Mouse (Mus musculus): ENCODE data around the gene Pcyox1. TPM values are rescaled to one million over a fixed set of nuclear protein-coding genes. Genes with fewer than 3 reads are reported as not detected.
"Not testable (repeated sequence)": the region's sequence is repeated elsewhere in the genome, so short reads cannot be mapped to it uniquely, and the experiment has no call there.

Pcyox1 gene
- total RNA-seq, 1 experiment from 2014 or later: 254 TPM

DNA sequence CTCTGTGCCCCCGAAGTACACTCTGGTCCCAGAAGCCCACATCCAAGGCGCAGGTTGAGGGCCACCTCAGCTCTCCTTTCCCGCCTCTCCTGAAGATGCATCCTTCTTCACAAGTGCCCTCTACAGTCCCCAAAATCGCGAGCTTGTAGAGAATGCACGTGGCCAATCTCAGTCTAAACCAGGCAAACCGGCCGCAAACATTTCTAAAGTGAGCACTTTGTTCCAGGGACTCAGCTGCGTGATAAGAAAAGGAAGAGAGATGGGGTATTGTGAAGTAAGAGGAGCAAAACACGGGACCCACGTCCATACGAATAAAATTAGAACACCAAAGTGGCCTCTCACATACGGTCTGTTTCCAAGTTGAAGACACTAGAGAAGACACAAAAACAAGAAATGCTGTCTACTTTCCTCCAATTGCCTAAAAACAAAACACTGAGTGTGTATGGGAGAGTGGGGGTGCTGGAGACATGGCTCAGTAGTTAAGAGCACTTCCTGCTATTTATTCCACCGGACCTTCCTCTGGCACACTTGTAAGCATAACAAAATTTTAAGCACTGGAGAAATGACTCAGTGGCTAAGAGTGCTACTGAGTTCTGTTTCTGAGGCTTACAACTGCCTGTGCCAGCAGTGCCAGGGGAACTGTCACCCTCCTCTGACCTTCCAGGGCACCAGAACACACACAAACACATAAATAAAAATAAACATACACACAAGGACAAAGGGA, 465 bp upstream of the Pcyox1 start:
- DNase-seq: no peak

DNA sequence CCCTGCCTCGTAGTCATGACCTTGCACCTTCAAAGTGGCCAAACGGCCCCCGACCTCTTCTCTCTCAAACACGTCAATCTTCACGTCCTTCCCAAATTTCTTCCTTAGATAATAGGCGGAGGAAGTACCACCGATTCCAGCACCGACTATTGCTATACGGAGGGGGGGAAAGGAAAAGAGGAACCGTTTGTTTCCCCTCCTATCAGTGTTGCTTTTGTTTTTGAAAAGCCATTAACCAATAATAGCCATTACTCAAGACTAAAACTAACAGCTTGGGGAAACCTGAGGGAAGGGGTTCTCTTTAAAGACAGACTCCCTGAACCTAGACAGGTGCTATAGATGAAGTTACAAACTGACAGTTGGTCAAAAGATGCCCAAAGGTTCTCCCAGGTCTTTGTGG, 985 bp downstream of the Pcyox1 start:
- DNase-seq: no peak

DNA sequence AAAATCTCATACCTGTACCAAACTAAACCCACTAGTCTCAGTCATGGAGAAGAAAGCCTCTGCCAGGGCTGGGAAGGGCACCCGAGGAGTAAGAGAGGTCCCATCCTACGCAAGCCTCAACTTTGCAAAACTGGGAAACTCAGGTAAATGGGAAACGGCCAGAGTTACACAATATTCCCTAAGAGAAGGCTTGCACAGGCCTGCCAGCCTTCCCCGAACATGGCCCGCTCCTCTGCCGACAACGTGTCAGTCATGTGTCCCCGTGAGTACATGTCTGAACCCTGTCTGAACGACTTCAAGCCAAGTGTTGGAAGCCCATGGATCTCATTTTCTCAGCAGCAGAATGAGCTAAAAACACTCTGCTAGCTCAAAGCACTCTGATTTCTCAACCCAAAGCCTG, 1.9 kb downstream of the Pcyox1 start:
- no peak for DNase-seq

DNA sequence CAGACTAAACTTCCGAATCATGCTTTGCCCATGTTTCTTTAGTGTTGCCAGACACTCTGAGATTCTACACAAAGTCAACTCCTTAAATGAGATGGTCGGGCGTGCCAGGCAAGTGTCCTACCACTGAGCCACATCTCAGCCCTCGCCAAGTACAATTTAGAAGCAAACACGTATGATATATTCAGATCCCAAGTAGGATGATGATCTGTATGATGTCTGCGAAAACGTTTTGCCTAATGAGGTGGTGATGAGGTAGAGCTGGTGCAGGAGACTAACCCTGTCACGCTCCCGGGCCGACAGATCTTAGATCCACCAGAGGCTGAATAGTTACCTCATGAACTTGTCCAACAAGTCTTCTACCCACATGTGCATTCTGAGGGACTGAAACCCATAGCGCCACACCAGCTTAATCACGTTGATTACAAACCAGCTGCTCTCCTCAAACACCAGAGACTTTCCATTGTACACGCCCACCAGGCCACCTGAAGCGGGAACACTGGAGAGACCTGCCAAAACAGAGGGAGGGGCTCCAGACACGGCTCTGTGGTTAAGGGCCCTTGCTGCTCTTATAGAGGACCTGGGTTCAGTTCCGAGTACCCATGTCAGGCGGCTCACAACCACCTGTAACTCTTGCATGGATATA, 2.8 kb downstream of the Pcyox1 start:
- DNase-seq: no peak

DNA sequence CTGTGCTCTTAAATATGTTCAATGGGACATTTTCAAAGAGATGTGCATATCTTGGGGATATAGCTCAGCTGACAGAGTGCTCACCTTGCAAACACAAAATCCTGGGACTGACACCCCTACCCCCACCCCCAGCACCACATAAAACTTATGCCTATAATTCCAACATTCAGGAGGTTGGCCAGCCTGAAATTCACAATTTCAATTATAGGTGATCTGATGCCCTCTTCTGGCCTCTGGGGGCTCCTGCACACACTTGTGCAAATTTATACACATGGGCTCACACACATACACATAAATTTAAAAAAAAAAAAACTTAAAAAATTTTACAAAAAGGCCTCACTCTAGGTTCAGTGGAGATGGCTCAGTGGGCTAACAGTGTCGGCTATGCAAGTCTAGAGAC, 3.8 kb downstream of the Pcyox1 start:
- no peak for DNase-seq

DNA sequence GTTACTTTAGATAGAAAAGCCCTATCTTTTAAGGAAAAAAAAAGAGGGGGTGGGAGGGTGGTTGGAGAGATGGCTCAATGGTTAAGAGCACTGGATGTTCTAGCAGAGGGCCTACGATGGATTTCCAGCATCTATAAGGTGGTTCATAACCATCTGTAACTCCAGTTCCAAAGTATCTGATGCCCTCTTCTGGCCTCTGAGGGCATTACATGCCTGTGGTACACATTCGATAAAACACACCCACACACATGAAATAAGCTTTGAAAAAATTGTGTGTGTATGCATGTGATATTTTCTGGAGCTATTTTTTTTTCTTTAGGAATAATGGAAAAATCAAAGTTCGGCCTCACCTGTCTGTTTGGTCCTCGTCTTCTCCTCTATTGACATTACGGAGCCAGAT, 5.6 kb downstream of the Pcyox1 start:
- no peak for DNase-seq

DNA sequence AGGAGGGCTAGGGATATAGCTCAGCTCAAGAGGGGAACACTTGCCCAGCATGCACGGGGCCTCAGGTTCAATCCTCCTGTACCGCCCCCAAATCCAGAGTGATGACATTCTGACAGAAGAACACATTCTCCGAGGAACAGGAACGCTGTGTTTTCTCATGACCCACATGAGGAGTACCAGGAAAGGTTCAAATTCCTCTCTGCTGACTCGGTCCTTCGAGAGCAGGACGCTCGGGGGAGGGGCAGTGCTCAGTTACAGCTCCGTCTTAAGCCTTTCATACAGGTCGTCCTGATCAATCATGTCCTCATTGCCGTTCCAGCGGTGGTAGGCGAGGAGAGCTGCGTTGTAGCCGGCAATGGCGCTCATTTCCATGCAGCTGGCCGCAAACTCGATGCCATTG, 8.5 kb downstream of the Pcyox1 start:
- DNase-seq: no peak

DNA sequence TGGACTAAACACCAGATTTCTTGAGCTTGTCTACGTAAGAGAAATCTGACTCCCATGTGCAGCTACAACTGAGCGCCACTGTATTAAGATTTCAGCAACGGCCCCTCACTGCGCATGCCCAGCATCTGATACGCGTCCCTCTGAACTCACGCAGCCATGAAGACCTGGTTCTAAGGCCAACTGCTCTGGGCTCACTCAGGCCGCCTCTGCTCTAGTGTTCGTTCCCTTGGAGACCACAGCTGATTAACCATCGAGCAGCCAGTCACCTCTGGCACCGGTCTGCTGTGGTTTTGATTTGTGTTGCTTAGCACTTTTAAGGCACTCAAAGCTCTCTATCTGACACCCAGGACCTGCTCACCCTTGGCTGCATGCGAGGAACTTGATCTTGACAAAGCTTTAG, 9.6 kb downstream of the Pcyox1 start:
- DNase-seq: no peak

DNA sequence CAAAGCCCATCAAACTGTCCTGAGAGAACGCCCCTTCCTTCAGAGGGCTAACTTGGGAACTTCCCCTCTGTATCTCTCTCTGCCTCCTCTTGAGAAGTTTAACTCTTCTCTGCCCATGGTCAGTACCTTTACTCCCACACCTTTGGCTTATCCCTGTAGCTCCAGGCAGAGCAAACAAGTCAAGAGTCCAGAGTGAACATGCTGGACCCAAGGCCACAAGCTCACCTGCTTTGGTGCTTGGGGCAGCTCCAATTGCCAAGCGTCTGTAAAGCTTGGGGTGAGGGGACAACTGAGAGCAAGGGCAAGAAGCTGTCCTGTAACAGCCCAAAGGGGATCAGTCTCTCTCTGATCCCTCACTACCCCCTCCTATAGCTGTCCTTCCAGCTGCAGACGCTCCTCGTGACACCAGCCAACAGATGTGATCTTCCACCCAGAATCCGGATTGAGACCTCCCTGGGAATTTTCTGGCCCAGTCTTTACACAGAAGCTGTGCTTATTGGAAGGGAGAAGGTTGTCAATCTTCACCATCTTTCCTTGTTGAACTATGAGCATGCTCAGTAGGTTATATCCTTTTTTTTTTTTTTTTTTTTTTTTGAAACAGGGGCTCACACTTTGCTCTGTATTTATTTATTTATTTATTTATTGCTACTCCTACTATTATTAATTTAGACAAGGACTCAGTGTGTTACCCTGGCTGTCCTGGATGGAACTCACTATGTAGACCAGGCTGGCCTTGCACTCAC, 11.4 kb downstream of the Pcyox1 start:
- DNase-seq: no peak

DNA sequence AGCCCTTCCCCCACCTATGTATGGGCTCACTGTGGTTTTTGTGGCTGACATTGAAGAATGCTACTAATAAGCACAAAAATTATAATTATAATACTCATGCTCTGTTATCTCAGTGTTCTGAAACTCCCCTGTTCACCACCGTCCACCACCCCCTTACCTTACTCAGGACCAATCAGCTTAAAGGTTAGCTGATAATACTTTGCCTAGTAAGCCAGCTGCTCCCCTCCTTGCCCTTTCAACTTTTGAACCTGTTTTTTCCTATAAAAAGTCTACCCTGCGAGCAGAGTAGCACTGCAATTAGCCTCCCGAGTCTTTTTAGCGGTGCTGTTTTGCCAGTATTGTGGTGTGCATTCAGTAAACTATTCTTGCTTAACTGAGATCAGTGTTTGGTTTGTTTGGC, 12.3 kb downstream of the Pcyox1 start:
- no peak for DNase-seq

DNA sequence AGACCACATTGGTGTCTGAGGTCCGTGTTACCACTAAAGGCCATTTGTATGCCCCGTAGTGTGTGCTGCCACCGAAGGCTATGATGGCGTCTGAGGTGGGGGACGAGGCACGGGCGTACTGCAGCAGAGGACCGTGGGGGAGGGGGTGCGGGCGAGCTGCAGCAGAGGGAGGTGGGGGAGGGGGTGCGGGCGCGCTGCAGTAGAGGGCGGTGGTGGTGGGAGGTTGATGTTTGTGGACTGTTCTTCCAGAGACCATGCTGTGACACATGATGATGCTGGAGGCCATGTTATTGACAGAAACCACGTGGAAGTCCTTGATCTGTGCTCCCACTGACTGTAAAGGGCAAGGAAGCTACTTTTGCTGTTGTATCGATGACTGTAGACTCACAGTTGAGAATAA, 13.6 kb downstream of the Pcyox1 start:
- no peak for DNase-seq

DNA sequence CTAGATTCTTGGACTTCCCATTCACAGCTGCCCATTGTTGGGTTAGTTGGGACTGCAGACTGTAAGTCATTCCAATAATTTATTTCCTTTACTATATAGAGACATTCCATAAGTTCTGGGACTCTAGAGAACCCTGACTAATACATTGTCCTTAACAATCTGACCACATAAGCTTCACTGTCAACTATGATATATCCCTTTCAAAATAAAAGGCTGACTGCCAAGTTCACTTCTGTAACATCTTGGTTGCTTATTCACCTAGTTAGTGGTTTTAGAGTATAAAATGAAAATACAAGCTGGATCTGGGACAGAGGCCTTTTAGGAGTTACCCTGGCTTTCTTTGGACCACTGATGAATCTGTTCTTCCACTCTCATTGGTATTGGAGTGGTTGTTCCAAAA, 14.4 kb downstream of the Pcyox1 start:
- DNase-seq: no peak

DNA sequence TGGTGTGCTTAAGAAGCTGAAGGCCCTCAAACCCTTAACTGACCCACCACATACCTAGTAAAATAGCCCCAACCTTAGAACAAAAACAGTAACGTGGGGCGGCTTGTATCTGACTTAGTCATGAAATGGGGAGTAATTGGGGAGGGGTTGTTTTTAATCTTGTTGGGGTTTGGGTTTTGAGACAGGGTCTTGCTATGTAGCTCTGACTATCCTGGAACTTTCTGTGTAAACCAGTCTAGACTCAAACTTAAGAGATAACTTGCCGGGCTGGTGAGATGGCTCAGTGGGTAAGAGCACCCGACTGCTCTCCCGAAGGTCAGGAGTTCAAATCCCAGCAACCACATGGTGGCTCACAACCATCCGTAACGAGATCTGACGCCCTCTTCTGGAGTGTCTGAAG, 16.8 kb downstream of the Pcyox1 start:
- DNase-seq: not testable (repeated sequence)

DNA sequence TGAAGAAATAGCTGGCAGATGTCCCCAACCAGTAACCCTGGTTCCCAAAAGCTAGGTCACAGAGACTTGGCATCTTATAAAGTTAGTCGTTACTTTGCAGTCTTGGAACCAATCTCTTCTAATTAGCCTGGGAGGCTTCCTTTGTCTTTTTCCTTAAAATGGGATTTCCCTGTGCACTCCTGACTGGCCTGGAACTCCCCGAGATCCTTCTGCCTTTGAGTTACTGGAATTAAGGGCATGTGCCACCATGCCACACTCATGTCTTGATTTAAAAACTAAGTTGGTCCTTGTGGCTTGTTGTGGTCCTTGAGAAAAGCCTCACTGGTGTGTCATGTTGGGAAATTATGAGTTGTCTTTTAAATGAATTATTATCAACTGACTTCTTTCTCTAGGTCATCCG, 18.6 kb downstream of the Pcyox1 start:
- no peak for DNase-seq

DNA sequence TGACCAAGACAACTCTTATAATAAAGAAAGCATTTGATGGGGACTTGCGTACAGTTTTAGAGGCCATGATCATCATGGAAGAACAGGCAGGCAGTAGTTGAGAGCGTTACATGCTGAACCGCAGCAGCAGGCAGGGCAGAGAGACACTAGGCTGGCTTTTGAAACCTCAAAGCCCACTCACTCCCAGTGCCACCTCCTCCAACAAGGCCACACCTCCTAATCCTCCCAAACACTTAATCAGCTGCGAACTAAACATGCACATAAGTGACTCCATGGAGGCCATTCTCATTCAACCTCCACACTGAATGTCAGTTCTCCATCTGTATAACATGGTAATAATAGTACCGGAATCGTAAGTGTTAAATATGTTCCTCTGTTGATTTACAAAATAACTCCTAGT, 23.4 kb downstream of the Pcyox1 start:
- no peak for DNase-seq

DNA sequence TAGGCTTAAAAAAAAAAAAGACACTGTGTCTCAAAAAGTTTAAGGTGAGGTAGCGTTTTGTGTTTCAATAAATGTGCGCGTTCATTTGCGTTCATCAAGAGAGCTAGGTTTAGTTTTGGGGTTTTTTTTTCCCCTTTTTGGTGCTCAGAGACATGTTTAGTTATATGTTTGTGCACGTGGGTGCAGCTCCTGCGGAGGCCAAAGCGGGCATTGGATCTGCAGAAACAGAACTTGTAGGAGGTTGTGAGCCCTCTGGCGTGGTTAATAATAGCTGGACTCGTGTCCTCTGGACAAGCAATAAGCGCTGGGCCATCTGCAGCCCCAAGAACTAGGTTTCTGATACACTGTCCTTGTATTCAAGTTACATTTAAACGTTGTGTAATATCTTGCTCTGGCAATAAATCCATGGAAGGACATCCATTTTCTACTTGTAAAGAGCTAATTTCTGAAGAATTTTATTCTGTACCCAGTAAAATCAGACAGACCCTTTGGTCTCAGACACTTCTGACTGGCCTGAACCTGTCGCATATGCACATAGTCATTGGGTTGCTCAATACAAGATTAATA, 24.9 kb downstream of the Pcyox1 start:
- DNase-seq: no peak

DNA sequence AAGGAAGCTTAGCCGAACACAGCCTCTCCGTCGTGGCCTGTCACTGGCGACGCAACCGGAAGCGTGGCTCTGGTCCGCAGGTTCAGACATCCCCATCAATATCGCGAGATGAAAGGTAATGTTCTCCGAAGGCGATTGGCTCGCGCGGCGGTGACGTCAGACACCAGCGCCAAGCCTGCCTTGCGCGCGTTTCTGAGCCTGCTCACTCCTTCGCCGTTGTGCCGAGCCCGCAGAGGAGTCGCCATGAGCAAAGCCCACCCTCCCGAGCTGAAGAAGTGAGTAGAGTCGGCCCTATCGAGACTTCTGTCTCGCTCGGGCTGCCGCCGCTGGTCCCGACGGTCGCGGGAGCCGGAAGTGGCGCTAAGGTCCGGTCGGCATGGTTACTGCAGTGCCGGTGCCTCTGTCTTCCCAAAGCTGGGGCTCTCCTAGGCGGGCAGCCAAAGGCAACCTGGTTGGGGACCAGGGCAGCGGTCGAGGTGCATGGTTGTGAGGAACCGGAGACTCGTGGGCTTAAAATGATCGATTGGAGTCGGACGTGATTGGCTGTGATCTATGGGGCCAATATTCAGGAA, 25.5 kb downstream of the Pcyox1 start:
- peak; percentile 95 for DNase-seq

DNA sequence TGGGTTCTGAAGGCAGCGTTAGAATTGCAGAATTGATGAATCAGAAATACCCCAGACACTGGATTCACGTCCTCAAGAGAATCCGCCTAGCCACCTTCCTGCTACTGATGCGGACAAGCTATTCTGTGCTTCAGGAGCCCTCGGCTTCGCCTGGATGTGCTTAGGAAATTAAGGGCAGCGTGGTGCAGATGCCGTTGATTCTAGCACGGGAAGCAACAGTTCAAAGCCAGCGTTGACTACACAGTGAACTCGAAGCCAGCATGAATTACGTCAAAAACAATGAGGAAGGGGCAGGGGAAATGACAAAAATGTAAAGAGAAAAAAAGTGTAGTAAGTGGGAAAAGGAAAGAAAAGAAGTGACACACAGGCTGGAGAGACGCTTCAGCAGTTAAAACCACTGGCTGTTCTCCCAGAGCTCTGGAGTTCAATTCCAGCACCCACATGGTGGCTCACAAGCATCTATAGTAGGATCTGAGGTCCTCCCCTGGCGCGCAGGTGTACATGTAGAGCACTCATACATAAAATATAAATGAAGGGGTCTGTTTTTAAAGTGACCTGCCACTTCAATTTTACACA, 26.1 kb downstream of the Pcyox1 start, which contains the start of gene Snrpg:
TSS of gene Snrpg (plus strand) at position 541 of the 576 bp plus-strand sequence.
- no peak for DNase-seq

DNA sequence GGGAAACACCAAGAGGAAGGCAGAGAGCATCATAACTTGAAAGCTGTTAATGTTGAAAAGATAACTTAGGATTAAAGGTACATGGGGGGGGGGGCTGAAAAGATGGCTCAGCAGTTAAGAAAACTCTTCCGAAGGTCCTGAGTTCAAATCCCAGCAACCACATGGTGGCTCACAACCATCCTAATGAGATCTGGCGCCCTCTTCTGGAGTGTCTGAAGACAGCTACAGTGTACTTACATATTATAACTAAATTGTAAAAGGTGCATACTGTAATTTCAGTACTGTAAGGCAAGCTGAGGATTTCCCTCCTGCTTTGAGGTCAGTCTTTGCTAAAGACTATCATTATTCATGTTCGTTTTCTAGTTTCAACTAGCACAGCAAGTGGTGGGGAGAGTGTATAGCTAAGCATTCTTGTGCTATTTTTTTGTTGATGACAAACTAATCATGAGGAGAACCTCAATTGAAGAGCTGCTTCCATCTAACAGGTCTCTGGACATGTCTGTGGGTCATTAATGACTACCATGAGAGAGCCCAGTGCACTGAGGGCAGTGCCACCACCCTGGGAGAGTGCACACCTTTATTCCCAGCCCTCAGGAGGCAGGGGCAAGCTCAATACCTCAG, 26.8 kb downstream of the Pcyox1 start:
- DNase-seq: no peak

DNA sequence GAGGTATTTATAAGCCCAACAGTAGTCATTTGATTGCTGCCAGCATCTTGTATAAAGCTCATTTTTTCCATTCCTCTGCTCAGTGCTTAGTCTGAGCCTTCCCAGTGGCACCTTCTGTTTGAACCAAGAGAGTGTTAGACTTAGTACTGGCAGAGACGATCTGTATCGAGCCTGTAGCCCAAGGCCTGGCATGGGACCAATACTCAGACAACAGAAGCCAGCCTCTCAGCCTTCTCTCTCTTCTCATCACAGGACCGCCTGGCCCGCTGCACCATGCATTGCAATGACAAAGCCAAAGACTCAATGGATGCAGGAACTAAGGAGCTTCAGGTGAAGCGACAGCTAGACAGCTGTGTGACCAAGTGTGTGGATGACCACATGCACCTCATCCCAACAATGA, 28.5 kb downstream of the Pcyox1 start:
- DNase-seq: no peak

DNA sequence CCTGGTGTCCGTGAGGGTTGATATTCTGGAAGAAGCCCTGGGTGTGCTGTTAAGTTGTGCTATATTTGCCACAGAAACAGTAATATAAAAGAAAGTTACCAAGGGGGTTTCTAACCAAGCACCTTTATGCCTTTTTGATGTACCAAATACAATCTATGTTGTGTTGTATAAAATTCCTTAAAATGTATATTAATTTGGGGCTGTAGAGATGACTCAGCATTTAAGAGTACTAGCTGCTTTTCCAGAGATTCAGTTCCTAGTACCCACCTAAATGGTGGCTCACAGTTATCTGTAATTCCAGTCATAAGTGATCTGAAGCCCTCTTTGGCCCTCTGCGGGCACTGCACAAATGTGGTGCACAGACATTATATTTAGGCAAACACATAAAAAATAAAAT, 30.1 kb downstream of the Pcyox1 start:
- no peak for DNase-seq
